Mouse (Mus musculus) liver, embryonic 11.5 days (tissue): ENCODE results near the gene Fam53a. TPM values are rescaled to one million over a fixed set of nuclear protein-coding genes. Genes with fewer than 3 reads are reported as not detected.

Experiments used
- ATAC-seq: fragments of 200-750 bp; cut with Nextera tagmentation; replicated peaks from 2 replicates; pipeline ENCODE4 v1.8.0; 2017; ENCODE audit warnings: moderate number of reproducible peaks, mild to moderate bottlenecking, moderate TSS enrichment, moderate library complexity; ENCODE audit not compliant: low FRiP score
- DNase-seq: peaks from one replicate; pipeline ENCODE4 v3.0.0-alpha.2; 2017; ENCODE audit warnings: low spot score
- H3K27ac ChIP-seq: fragments of 300-500 bp; sonication (generic); 2 replicates; pipeline ENCODE4 v1.5.1; 2014; ENCODE audit warnings: mild to moderate bottlenecking, low read depth, low read length, control low read depth
- H3K27me3 ChIP-seq: fragments of 300-500 bp; sonication (generic); replicated peaks from 2 replicates; pipeline ENCODE4 v1.6.1; 2014; ENCODE audit warnings: low read length, mixed read lengths; ENCODE audit not compliant: control insufficient read depth, insufficient read depth
- H3K36me3 ChIP-seq: fragments of 300-500 bp; sonication (generic); 2 replicates; pipeline ENCODE4 v1.6.1; 2014; ENCODE audit warnings: mild to moderate bottlenecking, low read length, moderate library complexity, mixed read lengths; ENCODE audit not compliant: control insufficient read depth, insufficient read depth
- H3K4me1 ChIP-seq: fragments of 300-500 bp; sonication (generic); replicated peaks from 2 replicates; pipeline ENCODE4 v1.6.1; 2014; ENCODE audit warnings: low read length, mixed read lengths; ENCODE audit not compliant: control insufficient read depth, insufficient read depth
- H3K4me2 ChIP-seq: fragments of 300-500 bp; sonication (generic); 2 replicates; pipeline ENCODE4 v1.6.1; 2014; ENCODE audit warnings: mild to moderate bottlenecking, control low read depth, moderate library complexity
- H3K4me3 ChIP-seq: fragments of 300-500 bp; sonication (generic); 2 replicates; pipeline ENCODE4 v1.5.1; 2014; ENCODE audit warnings: low read depth, low read length, control low read depth
- H3K9ac ChIP-seq: fragments of 300-500 bp; sonication (generic); 2 replicates; pipeline ENCODE4 v1.6.1; 2014; ENCODE audit warnings: low read depth, low read length, control low read depth
- H3K9me3 ChIP-seq: fragments of 300-500 bp; sonication (generic); 2 replicates; pipeline ENCODE4 v1.6.1; 2016; ENCODE audit warnings: low read length, inconsistent platforms, mixed read lengths; ENCODE audit not compliant: control insufficient read depth
- WGBS: fragments of 180-500 bp; shearing (Covaris S2); extraction: QIAGEN DNeasy Blood & Tissue Kit; methylation state at CpG from one replicate; pipeline ENCODE4 v1.1.7; 2014; 5-methylcytosine and 5-hydroxymethylcytosine counted together
- polyA plus RNA-seq: library from polyadenylated mRNA; unstranded; fragments of >200 nt; fragmentation: Nextera tagmentation; extraction: Ambion mirVana; gene quantifications from 2 replicates; pipeline ENCODE4 v1.2.1, GENCODE M21; 2014

The Fam53a gene
- polyA plus RNA-seq, 1 experiment from 2014 or later: 62.5 TPM

- Histone ChIP-seq H3K9ac (no peak overlapping the region), H3K9me3 (no peaks in the 10 kb centered on the region), H3K27me3 (no peaks in the 10 kb centered on the region), H3K4me2 (no peak overlapping the region), H3K36me3 (peaks cover 2% of the 10 kb centered on the region; the same call in 1 of the 2 replicates), H3K27ac (no peak overlapping the region), H3K4me3 (no peak overlapping the region), H3K4me1 (peaks cover 7% of the 10 kb centered on the region)
- 80% methylated on average over 3 of the region's 3 CpGs for WGBS
- ATAC-seq: no peak
- DNase-seq: no peak
These were observed 5.7 kb downstream of the Fam53a start for GRCm38 (mm10) chr5:33623766-33624165.

- Histone ChIP-seq H3K4me2 (no peak overlapping the region), H3K27me3 (no peaks in the 10 kb centered on the region), H3K9ac (no peak overlapping the region), H3K4me3 (no peak overlapping the region), H3K4me1 (peaks cover under 1% of the 10 kb centered on the region), H3K9me3 (no peaks in the 10 kb centered on the region), H3K27ac (no peak overlapping the region), H3K36me3 (peaks cover 2% of the 10 kb centered on the region; the same call in 1 of the 2 replicates)
- DNase-seq: no peak
- ATAC-seq: no peak
- WGBS: 93% methylated on average over 2 of the region's 2 CpGs
These were observed 6.8 kb downstream of the Fam53a start for GRCm38 (mm10) chr5:33622671-33623070.

GRCm38 (mm10) chr5:33614391-33614790 lies 15.0 kb downstream of the Fam53a start:
- Histone ChIP-seq H3K4me3 (no peak overlapping the region), H3K27me3 (no peaks in the 10 kb centered on the region), H3K9me3 (no peaks in the 10 kb centered on the region), H3K9ac (no peak overlapping the region), H3K36me3 (peaks cover 3% of the 10 kb centered on the region), H3K4me2 (no peak overlapping the region), H3K4me1 (no peaks in the 10 kb centered on the region), H3K27ac (no peak overlapping the region)
- no peak for DNase-seq
- ATAC-seq: no peak
- 86% methylated on average over 6 of the region's 6 CpGs for WGBS

GRCm38 (mm10) chr5:33611795-33612194 lies 17.6 kb downstream of the Fam53a start:
- Histone ChIP-seq H3K4me2 (no peak overlapping the region), H3K9me3 (no peaks in the 10 kb centered on the region), H3K27me3 (no peaks in the 10 kb centered on the region), H3K36me3 (peaks cover 16% of the 10 kb centered on the region), H3K9ac (no peak overlapping the region), H3K27ac (no peak overlapping the region), H3K4me1 (no peaks in the 10 kb centered on the region), H3K4me3 (no peak overlapping the region)
- no peak for ATAC-seq
- 93% methylated on average over 1 of the region's 1 CpGs for WGBS
- DNase-seq: no peak

- H3K36me3 ChIP-seq: peaks cover 20% of the 10 kb centered on the region
- WGBS: 89% methylated on average over 1 of the region's 1 CpGs
These were observed 20.2 kb downstream of the Fam53a start for GRCm38 (mm10) chr5:33609226-33609625.

GRCm38 (mm10) chr5:33607434-33607833 lies 22.0 kb downstream of the Fam53a start:
- Histone ChIP-seq H3K27ac (no peak overlapping the region), H3K4me1 (no peaks in the 10 kb centered on the region), H3K4me2 (no peak overlapping the region), H3K9me3 (no peaks in the 10 kb centered on the region), H3K9ac (no peak overlapping the region), H3K27me3 (no peaks in the 10 kb centered on the region), H3K4me3 (no peak overlapping the region), H3K36me3 (peaks cover 20% of the 10 kb centered on the region)
- WGBS: 94% methylated on average over 15 of the region's 15 CpGs
- no peak for ATAC-seq
- DNase-seq: no peak

More at GRCm38 (mm10) chr5:33609226-33609625, 20.2 kb downstream of the Fam53a start:
- Histone ChIP-seq H3K9me3 (no peaks in the 10 kb centered on the region), H3K27ac (no peak overlapping the region), H3K27me3 (no peaks in the 10 kb centered on the region), H3K9ac (no peak overlapping the region), H3K4me1 (no peaks in the 10 kb centered on the region), H3K4me2 (no peak overlapping the region), H3K4me3 (no peak overlapping the region)
- ATAC-seq: no peak
- no peak for DNase-seq

- WGBS: 78% methylated on average over 7 of the region's 7 CpGs
These were observed 22.8 kb downstream of the Fam53a start for GRCm38 (mm10) chr5:33606631-33607030.

GRCm38 (mm10) chr5:33605314-33605713 lies 24.1 kb downstream of the Fam53a start:
- ATAC-seq (no peak), DNase-seq (no peak)
- H3K9me3 ChIP-seq: no peaks in the 10 kb centered on the region
- H3K27ac ChIP-seq: no peak overlapping the region
- no peak overlapping the region for H3K4me2 ChIP-seq
- no peak overlapping the region for H3K9ac ChIP-seq
- 81% methylated on average over 5 of the region's 5 CpGs for WGBS
- no peaks in the 10 kb centered on the region for H3K27me3 ChIP-seq
- no peak overlapping the region for H3K4me3 ChIP-seq
- H3K36me3 ChIP-seq: peaks cover 23% of the 10 kb centered on the region
- H3K4me1 ChIP-seq: no peaks in the 10 kb centered on the region

More at GRCm38 (mm10) chr5:33606631-33607030, 22.8 kb downstream of the Fam53a start:
- DNase-seq (no peak), ATAC-seq (no peak)
- H3K4me2 ChIP-seq: no peak overlapping the region
- no peaks in the 10 kb centered on the region for H3K4me1 ChIP-seq
- no peak overlapping the region for H3K4me3 ChIP-seq
- no peaks in the 10 kb centered on the region for H3K9me3 ChIP-seq
- no peak overlapping the region for H3K27ac ChIP-seq
- H3K9ac ChIP-seq: no peak overlapping the region
- H3K36me3 ChIP-seq: peaks cover 20% of the 10 kb centered on the region
- H3K27me3 ChIP-seq: no peaks in the 10 kb centered on the region

GRCm38 (mm10) chr5:33593620-33594019 lies 35.8 kb downstream of the Fam53a start:
- Histone ChIP-seq H3K4me3 (no peak overlapping the region), H3K4me2 (no peak overlapping the region), H3K4me1 (no peaks in the 10 kb centered on the region), H3K36me3 (peaks cover 2% of the 10 kb centered on the region; the same call in 1 of the 2 replicates), H3K9ac (no peak overlapping the region), H3K9me3 (no peaks in the 10 kb centered on the region), H3K27me3 (no peaks in the 10 kb centered on the region), H3K27ac (no peak overlapping the region)
- no peak for DNase-seq
- 38% methylated on average over 2 of the region's 2 CpGs for WGBS
- ATAC-seq: no peak
